Mouse (Mus musculus): ENCODE measurements around the gene 2010111I01Rik.
A peak's percentile ranks its signal among the peaks of the same experiment; 100 is the strongest.

Gene 2010111I01Rik

GRCm38 (mm10) chr13:63270191-63270590 is 305.5 kb downstream of the 2010111I01Rik start:
- DNase-seq = no peak

GRCm38 (mm10) chr13:63272017-63272601 is 307.4 kb downstream of the 2010111I01Rik start:
- no peak for DNase-seq

- DNase-seq = peak; percentile 85
These were observed 308.0 kb downstream of the 2010111I01Rik start for GRCm38 (mm10) chr13:63272602-63273229.

GRCm38 (mm10) chr13:63273859-63274258 is 309.2 kb downstream of the 2010111I01Rik start:
- DNase-seq = no peak

- DNase-seq = no peak
These were observed 309.9 kb downstream of the 2010111I01Rik start for GRCm38 (mm10) chr13:63274488-63275166.

- DNase-seq = no peak
These were observed 311.7 kb downstream of the 2010111I01Rik start for GRCm38 (mm10) chr13:63276389-63276788.

- no peak for DNase-seq
These were observed 312.6 kb downstream of the 2010111I01Rik start for GRCm38 (mm10) chr13:63277316-63277715.

GRCm38 (mm10) chr13:63278141-63278631 is 313.5 kb downstream of the 2010111I01Rik start:
- no peak for DNase-seq

- peak; percentile 75 for DNase-seq
These were observed 314.2 kb downstream of the 2010111I01Rik start for GRCm38 (mm10) chr13:63278796-63279475.

- DNase-seq = no peak
These were observed 315.1 kb downstream of the 2010111I01Rik start for GRCm38 (mm10) chr13:63279807-63280206.

GRCm38 (mm10) chr13:63280344-63280743 is 315.7 kb downstream of the 2010111I01Rik start:
- no peak for DNase-seq

- no peak for DNase-seq
These were observed 316.5 kb downstream of the 2010111I01Rik start for GRCm38 (mm10) chr13:63281206-63281605.

- no peak for DNase-seq
These were observed 318.5 kb downstream of the 2010111I01Rik start for GRCm38 (mm10) chr13:63283236-63283635.

- DNase-seq = no peak
These were observed 320.1 kb downstream of the 2010111I01Rik start for GRCm38 (mm10) chr13:63284748-63285147.

GRCm38 (mm10) chr13:63286483-63287102 is 321.9 kb downstream of the 2010111I01Rik start:
- no peak for DNase-seq

GRCm38 (mm10) chr13:63289152-63289551 is 324.5 kb downstream of the 2010111I01Rik start:
- no peak for DNase-seq

- no peak for DNase-seq
These were observed 325.0 kb downstream of the 2010111I01Rik start for GRCm38 (mm10) chr13:63289687-63290086.

- DNase-seq = no peak
These were observed 325.4 kb downstream of the 2010111I01Rik start for GRCm38 (mm10) chr13:63290126-63290525.

GRCm38 (mm10) chr13:63291016-63291415 is 326.3 kb downstream of the 2010111I01Rik start:
- no peak for DNase-seq

- DNase-seq = no peak
These were observed 329.0 kb downstream of the 2010111I01Rik start for GRCm38 (mm10) chr13:63293647-63294046.

GRCm38 (mm10) chr13:63294359-63295193 is 329.9 kb downstream of the 2010111I01Rik start:
- DNase-seq = peak; percentile 73

GRCm38 (mm10) chr13:63296300-63296699 is 331.6 kb downstream of the 2010111I01Rik start:
- DNase-seq = no peak

Measured in embryo, embryonic 11 days (tissue).